In genomic region chr12:98563261-98563660, GRCm38 (mm10) we compare ENCODE assay signal across 21 mouse cellular contexts. TPM values are rescaled to one million over a fixed set of nuclear protein-coding genes. Genes with fewer than 3 reads are reported as not detected.
A peak's percentile ranks its signal among the peaks of the same experiment; 100 is the strongest.
DNase-seq lines count a peak whose midpoint lies in the region; ATAC-seq lines count a peak whose summit lies in the region.
"Had no signal": no experiment of that assay in that cellular context is flagged by ENCODE, and none has a peak within 500 bp of the region (broad histone marks: within the 10 kb centered on the region; RNA-seq: fewer than 3 reads in every experiment).

No protein-coding gene starts in this region.

- H3K9me3 ChIP-seq in hindbrain, embryonic 11.5 days (ENCODE audit: control insufficient read depth, low read length), result no peaks in the 10 kb centered on the region
- no peaks in the 10 kb centered on the region for H3K9me3 ChIP-seq in hindbrain, embryonic 14.5 days (ENCODE audit: control insufficient read depth, low read length)
- H3K9me3 ChIP-seq in forebrain, embryonic 12.5 days, result no peaks in the 10 kb centered on the region
- H3K9me3 ChIP-seq in hindbrain, embryonic 13.5 days, result no peaks in the 10 kb centered on the region
- H3K9me3 ChIP-seq in midbrain, embryonic 15.5 days, result no peaks in the 10 kb centered on the region
- H3K9me3 ChIP-seq: embryonic facial prominence, embryonic 15.5 days; heart, embryonic 13.5 days; neural tube, embryonic 15.5 days had no signal

- peak overlapping the region; percentile 62 for H3K27ac ChIP-seq in hindbrain, embryonic 11.5 days (ENCODE audit: low read depth, low read length)
- H3K27ac ChIP-seq in hindbrain, embryonic 14.5 days, result no peak overlapping the region; the same call in 1 of the 2 replicates
- peak overlapping the region; percentile 93 for H3K27ac ChIP-seq in forebrain, embryonic 12.5 days
- peak overlapping the region; percentile 73 for H3K27ac ChIP-seq in hindbrain, embryonic 13.5 days
- peak overlapping the region; percentile 74 for H3K27ac ChIP-seq in midbrain, embryonic 15.5 days
- H3K27ac ChIP-seq: embryonic facial prominence, embryonic 15.5 days; heart, adult 2 months; heart, embryonic 13.5 days; neural tube, embryonic 15.5 days had no signal

- 63% methylated on average over 4 of the region's 4 CpGs for WGBS in hindbrain, embryonic 11.5 days
- WGBS in hindbrain, embryonic 14.5 days, result 38% methylated on average over 4 of the region's 4 CpGs
- 43% methylated on average over 4 of the region's 4 CpGs for WGBS in forebrain, embryonic 12.5 days
- WGBS in hindbrain, embryonic 13.5 days, result 50% methylated on average over 4 of the region's 4 CpGs
- WGBS in midbrain, embryonic 15.5 days, result 31% methylated on average over 4 of the region's 4 CpGs

- H3K36me3 ChIP-seq in hindbrain, embryonic 11.5 days (ENCODE audit: control insufficient read depth, insufficient read depth, low read length), result no peaks in the 10 kb centered on the region
- no peaks in the 10 kb centered on the region for H3K36me3 ChIP-seq in hindbrain, embryonic 14.5 days (replicated peaks; ENCODE audit: control insufficient read depth, insufficient read depth)
- 0 out of 2 replicates have a peak, but pooled peaks cover 3% of the 10 kb centered on the region for H3K36me3 ChIP-seq in forebrain, embryonic 12.5 days (replicated peaks)
- no peaks in the 10 kb centered on the region for H3K36me3 ChIP-seq in hindbrain, embryonic 13.5 days
- no peaks in the 10 kb centered on the region for H3K36me3 ChIP-seq in midbrain, embryonic 15.5 days (replicated peaks)
- H3K36me3 ChIP-seq: embryonic facial prominence, embryonic 15.5 days; heart, embryonic 13.5 days; neural tube, embryonic 15.5 days had no signal

- no peak for DNase-seq in hindbrain, embryonic 11.5 days (ENCODE audit: low spot score)
- no peak for DNase-seq in hindbrain, embryonic 14.5 days (ENCODE audit: low spot score)
- DNase-seq in kidney, postnatal 36 days, result no peak
- no peak for DNase-seq in cerebellum, postnatal 4 days (ENCODE audit: low spot score in 2 of 2)
- DNase-seq: adrenal gland, postnatal 25 days; cerebellum, adult 8-10 months; gastrocnemius, postnatal 10 days; heart, adult 2 months; heart, postnatal 14 days; kidney, adult 18-20 months; lung, postnatal 4 days had no signal

- no peaks in the 10 kb centered on the region for H3K27me3 ChIP-seq in hindbrain, embryonic 11.5 days (ENCODE audit: control insufficient read depth, insufficient read depth, low read length)
- no peaks in the 10 kb centered on the region for H3K27me3 ChIP-seq in hindbrain, embryonic 14.5 days (ENCODE audit: control insufficient read depth, insufficient read depth, low read length)
- no peaks in the 10 kb centered on the region for H3K27me3 ChIP-seq in forebrain, embryonic 12.5 days
- H3K27me3 ChIP-seq in hindbrain, embryonic 13.5 days, result no peaks in the 10 kb centered on the region
- H3K27me3 ChIP-seq in midbrain, embryonic 15.5 days (replicated peaks), result no peaks in the 10 kb centered on the region
- H3K27me3 ChIP-seq: embryonic facial prominence, embryonic 15.5 days; heart, embryonic 13.5 days; neural tube, embryonic 15.5 days had no signal

- peaks cover 14% of the 10 kb centered on the region for H3K4me1 ChIP-seq in hindbrain, embryonic 11.5 days (replicated peaks; ENCODE audit: control insufficient read depth, insufficient read depth, low read length)
- H3K4me1 ChIP-seq in hindbrain, embryonic 14.5 days (replicated peaks; ENCODE audit: control insufficient read depth, insufficient read depth, low read length), result peaks cover 45% of the 10 kb centered on the region
- H3K4me1 ChIP-seq in forebrain, embryonic 12.5 days, result peaks cover 78% of the 10 kb centered on the region
- peaks cover 64% of the 10 kb centered on the region for H3K4me1 ChIP-seq in hindbrain, embryonic 13.5 days (replicated peaks)
- peaks cover 63% of the 10 kb centered on the region for H3K4me1 ChIP-seq in midbrain, embryonic 15.5 days
- H3K4me1 ChIP-seq: embryonic facial prominence, embryonic 15.5 days; heart, embryonic 13.5 days had no signal

- H3K4me3 ChIP-seq in hindbrain, embryonic 11.5 days (ENCODE audit: low read depth, low read length), result no peak overlapping the region
- H3K4me3 ChIP-seq in hindbrain, embryonic 14.5 days (replicated peaks; ENCODE audit: low read length), result no peak overlapping the region
- no peak overlapping the region for H3K4me3 ChIP-seq in forebrain, embryonic 12.5 days (replicated peaks)
- no peak overlapping the region for H3K4me3 ChIP-seq in hindbrain, embryonic 13.5 days
- no peak overlapping the region for H3K4me3 ChIP-seq in midbrain, embryonic 15.5 days
- H3K4me3 ChIP-seq: embryonic facial prominence, embryonic 15.5 days; heart, adult 2 months; heart, embryonic 13.5 days; myocyte; neural tube, embryonic 15.5 days had no signal

- ATAC-seq in hindbrain, embryonic 11.5 days (ENCODE audit: low FRiP score), result no peak
- ATAC-seq in hindbrain, embryonic 14.5 days (ENCODE audit: low FRiP score), result no peak
- no peak for ATAC-seq in forebrain, embryonic 12.5 days (ENCODE audit: low FRiP score)
- no peak for ATAC-seq in hindbrain, embryonic 13.5 days (ENCODE audit: low FRiP score)
- ATAC-seq in midbrain, embryonic 15.5 days (replicated peaks), result no peak
- ATAC-seq: inflammation-experienced regulatory T-cells, adult 6 months had no signal

- H3K4me2 ChIP-seq in hindbrain, embryonic 11.5 days (replicated peaks; ENCODE audit: low read depth, low read length), result no peak overlapping the region
- no peak overlapping the region for H3K4me2 ChIP-seq in hindbrain, embryonic 14.5 days (replicated peaks)
- H3K4me2 ChIP-seq in forebrain, embryonic 12.5 days, result peak overlapping the region; percentile 37
- no peak overlapping the region for H3K4me2 ChIP-seq in hindbrain, embryonic 13.5 days
- H3K4me2 ChIP-seq in midbrain, embryonic 15.5 days, result no peak overlapping the region
- H3K4me2 ChIP-seq: embryonic facial prominence, embryonic 15.5 days; heart, embryonic 13.5 days had no signal

- no peak overlapping the region for H3K9ac ChIP-seq in hindbrain, embryonic 11.5 days (ENCODE audit: low read depth, low read length)
- no peak overlapping the region for H3K9ac ChIP-seq in hindbrain, embryonic 14.5 days
- H3K9ac ChIP-seq in forebrain, embryonic 12.5 days, result no peak overlapping the region
- H3K9ac ChIP-seq in hindbrain, embryonic 13.5 days, result no peak overlapping the region
- no peak overlapping the region for H3K9ac ChIP-seq in midbrain, embryonic 15.5 days
- H3K9ac ChIP-seq: embryonic facial prominence, embryonic 15.5 days; heart, embryonic 13.5 days; neural tube, embryonic 15.5 days had no signal

RNA-seq across cellular contexts. Expression of gene Kcnk10, which starts 14.8 kb away (rescaled TPM):
- polyA plus RNA-seq in hindbrain, embryonic 11.5 days (2014; fragmentation: Nextera tagmentation; extraction: Ambion mirVana), result 36.5 and 40.3 TPM in 2 replicates
- polyA plus RNA-seq in hindbrain, embryonic 14.5 days (2014; fragmentation: Nextera tagmentation; extraction: Ambion mirVana), result 39.7 and 48.1 TPM in 2 replicates
- 47.6 and 53.8 TPM in 2 replicates for polyA plus RNA-seq in forebrain, embryonic 12.5 days (2016; fragmentation: Nextera tagmentation; extraction: Ambion mirVana)
- 39.6 and 43.2 TPM in 2 replicates for polyA plus RNA-seq in hindbrain, embryonic 13.5 days (2015; fragmentation: Nextera tagmentation; extraction: Ambion mirVana)
- polyA plus RNA-seq in midbrain, embryonic 15.5 days (2015; fragmentation: Nextera tagmentation; extraction: Ambion mirVana), result 44.7 and 50.8 TPM in 2 replicates
- polyA plus RNA-seq: inflammation-experienced regulatory T-cells, adult 6 months; limb, embryonic 11.5 days; liver, embryonic 16.5 days; myocyte had no signal
